Mouse (Mus musculus) thymus, postnatal 14 days (tissue): ENCODE results near the gene Sprr2a2.
"Not testable (repeated sequence)": the region's sequence is repeated elsewhere in the genome, so short reads cannot be mapped to it uniquely, and the experiment has no call there.

Experiments used
- DNase-seq: peaks from one replicate; pipeline ENCODE4 v3.0.0; 2021

The Sprr2a2 gene

GRCm38 (mm10) chr3:92279663-92280062, 63.9 kb downstream of the Sprr2a2 start:
- not testable (repeated sequence) for DNase-seq

DNA sequence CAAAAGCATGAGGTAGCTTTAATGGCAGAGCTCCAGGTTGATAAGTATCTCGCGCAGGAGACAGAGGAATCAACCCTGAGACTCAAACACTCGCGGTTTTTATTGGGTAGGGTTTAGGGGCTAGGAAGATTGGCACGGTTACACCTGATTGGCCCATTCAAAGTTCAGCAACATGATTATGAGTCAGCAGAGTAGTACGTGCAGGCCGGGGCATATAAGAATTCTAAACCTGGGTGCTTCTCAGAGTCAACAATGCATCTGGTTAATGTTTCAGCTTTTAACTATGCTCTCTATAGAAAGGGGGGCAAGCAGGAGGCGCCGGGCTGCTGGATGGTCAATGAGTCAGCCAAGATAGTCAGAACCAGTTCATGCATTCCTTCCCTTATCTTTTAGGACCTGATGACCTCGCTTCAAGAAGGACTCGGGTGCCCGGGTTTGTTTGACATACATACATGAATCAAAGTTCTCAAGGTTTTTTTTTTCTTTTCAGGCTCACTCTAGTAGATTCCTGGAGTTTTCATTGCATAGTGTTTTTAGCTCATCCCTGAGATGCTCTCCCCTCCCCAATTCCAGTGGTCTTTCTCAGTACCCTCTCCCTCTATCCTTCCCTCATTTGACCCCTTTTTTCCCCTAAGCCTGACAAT, 65.4 kb downstream of the Sprr2a2 start:
- not testable (repeated sequence) for DNase-seq

GRCm38 (mm10) chr3:92285101-92285500, 69.4 kb downstream of the Sprr2a2 start, which contains the start of gene Sprr2a3:
Gene Sprr2a3 (plus strand): TSS chr3:92285417.
- not testable (repeated sequence) for DNase-seq

- not testable (repeated sequence) for DNase-seq
Observed at GRCm38 (mm10) chr3:92288489-92288888, 72.8 kb downstream of the Sprr2a2 start.
